Mouse (Mus musculus) adipocyte (in vitro differentiated cells): ENCODE data around the gene Cyb5d1.
A peak's percentile ranks its signal among the peaks of the same experiment; 100 is the strongest.

Experiments used
- DNase-seq: peaks from one replicate; pipeline ENCODE4 v3.0.0-alpha.2; 2016; ENCODE audit warnings: low spot score

Cyb5d1 gene

DNA sequence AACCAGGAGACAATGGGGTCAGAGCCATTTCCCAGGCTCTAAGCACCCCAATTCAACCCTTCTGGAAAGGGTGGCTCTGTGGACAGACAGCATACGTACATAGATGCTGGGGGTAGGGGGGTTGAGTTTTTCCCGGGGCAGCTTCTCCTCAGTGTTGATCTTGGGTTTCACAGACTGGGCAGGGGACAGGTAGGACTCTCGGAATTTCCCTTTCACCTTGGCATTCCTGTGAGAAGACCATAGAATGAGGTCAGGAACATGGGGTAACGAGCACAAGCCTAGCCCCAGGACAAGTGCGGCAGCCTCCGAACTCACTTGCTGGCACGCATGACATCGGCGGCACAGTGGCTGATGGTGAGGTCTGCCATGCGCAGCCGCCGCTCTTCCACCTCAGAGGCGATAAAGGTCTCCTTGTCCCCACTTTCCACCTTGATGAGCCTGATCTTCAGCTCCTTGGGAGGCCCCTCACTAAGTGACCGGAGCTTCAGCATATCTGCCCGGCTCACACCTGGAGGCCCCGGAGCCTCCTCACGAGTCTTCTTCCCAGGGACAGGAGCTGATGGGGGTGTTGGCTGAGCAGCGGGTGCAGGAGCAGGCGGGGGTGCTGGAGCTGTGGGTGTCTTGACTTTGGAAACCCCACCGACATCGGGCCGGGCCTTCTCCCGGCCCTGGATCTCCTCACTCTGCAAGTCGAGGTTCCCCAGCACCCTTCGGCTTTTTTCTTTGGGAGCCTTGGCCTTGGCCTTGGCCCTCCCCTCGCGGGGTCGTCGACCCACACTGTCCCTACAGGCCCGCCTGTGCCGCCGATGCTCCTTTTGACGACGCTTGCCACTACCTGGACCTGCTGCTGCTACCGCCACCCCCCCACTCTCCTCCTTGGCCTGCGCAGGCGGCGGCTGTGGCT, 8.5 kb upstream of the Cyb5d1 start:
- DNase-seq = no peak

DNA sequence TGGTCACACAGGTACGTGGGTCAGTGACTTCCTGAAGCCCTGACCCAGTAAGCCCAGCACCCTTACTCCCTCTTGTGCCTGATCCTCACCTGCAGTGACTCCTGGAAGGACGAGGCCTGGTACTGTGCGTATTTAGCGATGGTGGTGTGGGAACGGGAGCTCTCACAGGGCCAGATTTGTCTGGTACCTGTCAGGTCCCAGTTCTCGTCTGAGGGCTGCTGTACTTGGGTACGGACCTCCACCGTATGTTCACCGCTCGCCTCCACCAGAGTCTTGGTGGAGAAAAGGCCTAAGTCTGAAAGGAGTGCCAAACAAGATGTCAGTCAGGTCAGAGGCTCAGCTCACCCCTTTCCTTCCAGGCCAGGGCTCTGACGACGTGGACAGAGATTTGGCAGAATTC, 6.6 kb upstream of the Cyb5d1 start:
- no peak for DNase-seq

DNA sequence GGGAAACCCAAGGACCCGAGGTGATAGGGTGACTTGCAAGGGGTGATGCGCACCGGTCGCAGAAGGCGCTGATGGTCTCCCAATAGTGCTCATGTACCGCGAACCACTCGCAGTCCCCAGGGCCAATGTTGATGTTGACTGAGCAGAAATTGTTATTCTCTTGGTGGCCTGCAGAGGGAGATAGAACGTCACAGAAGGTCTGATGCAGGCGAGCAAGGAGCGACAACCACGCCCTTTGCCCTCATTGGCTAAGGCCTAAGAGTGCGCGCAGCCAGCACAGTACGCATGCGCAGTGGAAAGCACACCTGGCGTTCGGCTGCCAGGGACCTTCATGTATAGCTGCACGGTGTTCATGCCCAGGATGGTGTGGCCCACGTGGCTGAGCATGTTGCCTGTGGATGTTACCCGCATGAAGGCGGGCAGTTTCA, 5.8 kb upstream of the Cyb5d1 start:
- DNase-seq = peak; percentile 72

DNA sequence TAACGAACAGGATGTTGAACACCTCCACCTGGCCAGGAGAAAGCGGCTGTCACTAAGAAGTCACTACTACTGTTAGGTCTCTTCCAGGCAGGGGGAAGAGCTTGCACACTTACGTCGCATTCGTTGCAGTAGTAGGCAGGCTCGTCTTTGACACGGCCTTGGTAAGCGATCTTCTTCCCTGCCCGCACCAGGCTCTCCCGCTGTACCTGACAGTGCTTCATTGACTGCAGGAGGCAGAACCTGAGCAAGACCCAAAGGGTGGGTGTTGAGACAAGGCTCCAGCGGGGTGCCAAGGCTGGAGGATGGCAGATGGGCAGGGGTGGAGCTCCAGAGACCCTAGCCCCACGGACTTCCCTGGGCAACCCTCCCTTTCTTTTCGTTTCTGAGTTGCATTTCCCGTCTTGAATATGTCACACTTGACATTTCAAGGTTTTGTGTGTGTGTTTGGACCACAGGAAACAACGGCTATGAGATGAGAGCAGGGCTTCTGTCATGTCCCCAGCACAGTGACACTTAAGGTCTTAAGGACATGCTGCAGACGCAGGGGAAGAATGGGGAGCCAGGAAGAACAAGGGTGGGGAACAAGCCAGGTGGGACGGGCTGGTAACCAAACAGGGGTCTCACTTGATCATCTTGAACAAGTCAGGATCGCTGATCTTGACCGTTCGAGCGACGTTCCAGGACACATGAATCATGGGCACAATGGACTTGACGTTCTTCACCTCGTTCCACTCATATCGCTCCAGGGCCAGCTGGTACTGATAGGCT, 4.8 kb upstream of the Cyb5d1 start:
- no peak for DNase-seq

DNA sequence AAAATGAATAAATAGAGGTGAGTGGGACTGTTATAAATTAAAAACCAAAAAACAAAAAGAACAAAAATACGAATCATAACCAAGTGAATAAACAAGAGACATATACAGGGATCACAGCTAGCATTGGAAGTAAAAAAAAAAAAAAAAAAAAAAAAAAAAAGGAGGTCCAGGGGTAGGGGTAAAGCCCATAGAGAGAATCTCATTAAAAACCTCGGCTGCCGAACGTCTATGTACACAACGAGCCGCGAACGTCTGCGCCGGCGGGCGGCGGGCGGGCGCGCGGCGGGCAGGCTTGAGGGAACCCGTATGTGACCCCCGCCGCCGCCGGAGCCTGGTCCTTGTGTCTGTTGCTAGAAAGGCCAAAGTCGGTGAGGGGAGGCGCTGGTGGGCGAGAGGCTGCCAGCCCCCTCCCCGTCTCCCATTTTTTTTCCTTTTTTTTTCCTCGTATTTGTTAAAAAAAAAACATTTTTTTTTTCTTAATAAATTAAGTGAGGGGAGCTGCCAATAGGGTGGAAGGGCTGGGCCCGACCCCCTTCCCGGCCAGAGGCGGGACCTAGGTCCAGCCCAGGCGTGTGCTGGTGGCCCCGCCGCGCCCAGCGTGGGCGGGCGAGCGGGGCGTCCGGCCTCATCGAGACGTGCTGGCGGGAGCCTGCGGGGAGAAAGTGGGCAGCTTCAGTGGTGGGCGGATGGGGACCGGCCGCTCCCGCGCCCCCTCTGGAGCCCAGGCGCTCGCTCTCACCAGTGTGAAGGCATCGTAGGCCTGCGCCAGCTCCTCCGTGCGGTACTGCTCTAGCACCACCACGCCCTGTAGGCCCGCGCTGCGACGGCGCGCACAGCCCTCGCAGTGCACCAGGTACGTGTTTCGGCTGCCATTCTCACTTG, 4.0 kb upstream of the Cyb5d1 start:
- no peak for DNase-seq

DNA sequence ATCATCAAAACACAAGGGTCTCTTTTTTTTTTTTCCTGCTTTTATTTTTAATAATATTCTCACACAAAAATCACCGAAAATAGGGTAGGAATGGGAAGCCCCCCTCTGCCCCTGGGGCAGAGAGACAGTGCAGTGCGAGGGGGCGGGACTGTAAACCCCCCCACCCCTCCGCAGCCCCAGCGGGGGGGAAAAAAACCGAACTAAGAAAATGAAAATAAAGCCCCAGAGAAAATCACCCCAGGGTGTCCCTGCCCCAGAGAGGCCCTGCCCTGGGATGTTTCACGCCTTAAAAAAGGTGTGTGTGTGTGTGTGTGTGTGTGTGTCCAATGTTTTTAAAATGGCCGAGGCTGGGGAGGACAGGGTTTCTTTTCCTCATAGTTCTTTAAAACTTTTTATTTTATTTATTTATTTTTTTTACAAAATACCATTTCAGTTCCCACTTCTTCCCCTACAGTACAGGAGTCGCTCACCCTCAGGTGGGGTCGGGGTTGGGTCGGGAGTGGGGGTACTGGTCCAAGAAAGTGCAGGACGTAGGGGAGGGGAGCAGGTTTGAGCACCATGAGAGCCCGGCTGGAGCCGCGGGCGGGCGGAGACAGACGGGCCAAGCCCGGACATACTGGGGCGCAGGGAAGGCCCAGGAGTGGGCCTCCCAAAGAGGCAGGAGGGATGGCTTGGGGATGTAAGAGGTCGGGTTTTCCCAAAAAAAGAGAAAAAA, 3.2 kb upstream of the Cyb5d1 start:
- DNase-seq = no peak

DNA sequence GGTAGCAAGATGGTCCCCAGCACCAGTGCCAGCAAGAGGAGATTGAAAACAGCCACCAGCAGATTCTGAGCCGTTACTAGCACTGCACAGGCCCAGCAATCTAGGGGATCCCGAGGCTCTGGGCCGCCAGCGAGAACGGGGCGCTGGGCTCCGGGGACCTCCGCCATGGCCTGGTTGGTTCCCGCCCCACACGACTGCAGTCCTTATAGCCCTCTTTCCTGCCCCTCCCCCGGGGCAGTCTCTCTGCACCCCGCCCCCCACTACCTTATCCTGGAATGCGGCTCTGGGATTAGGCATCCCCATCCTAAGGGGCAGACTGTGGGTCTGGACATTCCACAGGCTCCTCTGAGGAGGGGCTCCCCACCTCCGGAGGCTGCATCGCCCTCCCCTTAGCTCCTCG, 2.6 kb upstream of the Cyb5d1 start, which contains the start of gene Tmem88:
Gene Tmem88, minus strand, starts transcription at position 176 of the 400 bp plus-strand sequence.
- DNase-seq = no peak

DNA sequence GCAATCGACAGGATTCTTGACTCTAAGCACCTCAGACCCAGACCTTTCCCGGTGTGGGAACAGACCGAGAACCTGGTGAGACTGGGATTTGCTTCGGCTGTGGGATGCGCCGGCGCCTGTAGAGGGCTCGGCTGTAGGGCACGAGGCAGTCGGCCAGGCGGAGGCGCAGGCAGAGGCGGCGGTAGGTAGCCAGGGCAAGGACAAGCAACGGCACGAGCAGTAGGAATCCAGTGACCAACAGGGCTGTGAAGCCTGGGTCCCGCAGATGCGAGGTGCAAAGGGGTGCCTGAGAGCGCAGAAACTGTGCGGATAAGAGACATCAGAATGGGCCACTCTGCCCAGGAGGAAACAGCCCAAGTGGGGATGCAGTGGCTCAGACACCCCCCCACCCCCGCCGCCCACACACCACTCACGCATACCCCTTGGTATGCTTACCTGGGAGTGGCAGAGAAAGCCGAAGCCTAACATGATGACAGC, 2.2 kb upstream of the Cyb5d1 start:
- no peak for DNase-seq

DNA sequence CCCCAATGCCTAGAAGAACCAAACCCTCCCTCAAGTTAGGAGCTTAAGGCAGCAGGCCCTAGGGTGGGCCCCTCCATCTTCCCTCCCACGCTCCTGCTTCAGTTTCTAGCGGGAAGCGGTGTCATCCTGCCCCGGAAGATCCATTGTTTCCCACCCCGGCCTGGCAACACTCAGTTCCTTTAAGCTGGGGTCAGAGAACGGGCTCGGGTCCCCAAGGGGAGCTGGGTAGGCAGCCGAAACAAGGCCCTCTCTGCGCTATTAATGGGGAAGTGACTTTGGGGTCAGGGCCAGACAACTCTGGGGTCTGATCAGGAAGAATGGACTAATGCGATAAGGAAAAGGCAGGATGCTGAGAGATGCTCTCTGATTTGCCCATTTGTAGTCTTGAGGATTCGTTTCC, 1.3 kb upstream of the Cyb5d1 start:
- DNase-seq = no peak

DNA sequence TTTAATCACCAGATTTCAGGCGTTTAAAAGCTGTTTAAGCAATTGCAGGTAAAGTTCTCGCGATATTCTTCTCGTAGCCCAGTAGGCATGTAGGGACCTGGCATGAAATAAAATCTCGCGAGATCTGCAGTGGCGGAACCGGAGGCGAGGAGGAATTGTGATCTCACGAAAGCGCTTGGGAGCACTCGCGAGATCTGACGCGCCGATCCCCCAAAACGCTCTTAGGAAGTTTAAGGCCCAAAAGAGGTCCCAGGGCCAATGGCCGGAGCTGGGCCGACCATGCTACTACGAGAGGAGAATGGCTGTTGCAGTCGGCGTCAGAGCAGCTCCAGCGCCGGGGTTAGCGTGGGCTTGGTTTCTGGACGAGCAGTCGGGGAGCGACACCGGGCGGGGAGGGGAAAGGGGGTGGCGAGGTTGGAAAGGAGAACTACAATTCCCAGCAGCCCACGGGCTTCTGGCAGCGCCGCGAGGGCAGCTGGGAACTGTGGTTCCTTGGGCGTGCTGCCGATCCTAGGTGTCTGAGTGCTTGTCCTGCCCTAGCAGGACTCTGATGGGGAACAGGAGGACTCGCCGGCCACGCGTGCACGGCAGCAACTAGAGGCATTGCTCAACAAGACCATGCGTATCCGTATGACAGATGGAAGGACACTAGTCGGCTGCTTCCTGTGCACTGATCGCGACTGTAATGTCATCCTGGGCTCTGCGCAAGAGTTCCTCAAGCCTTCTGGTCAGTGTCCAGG, 373 bp upstream of the Cyb5d1 start:
- DNase-seq = peak; percentile 99

DNA sequence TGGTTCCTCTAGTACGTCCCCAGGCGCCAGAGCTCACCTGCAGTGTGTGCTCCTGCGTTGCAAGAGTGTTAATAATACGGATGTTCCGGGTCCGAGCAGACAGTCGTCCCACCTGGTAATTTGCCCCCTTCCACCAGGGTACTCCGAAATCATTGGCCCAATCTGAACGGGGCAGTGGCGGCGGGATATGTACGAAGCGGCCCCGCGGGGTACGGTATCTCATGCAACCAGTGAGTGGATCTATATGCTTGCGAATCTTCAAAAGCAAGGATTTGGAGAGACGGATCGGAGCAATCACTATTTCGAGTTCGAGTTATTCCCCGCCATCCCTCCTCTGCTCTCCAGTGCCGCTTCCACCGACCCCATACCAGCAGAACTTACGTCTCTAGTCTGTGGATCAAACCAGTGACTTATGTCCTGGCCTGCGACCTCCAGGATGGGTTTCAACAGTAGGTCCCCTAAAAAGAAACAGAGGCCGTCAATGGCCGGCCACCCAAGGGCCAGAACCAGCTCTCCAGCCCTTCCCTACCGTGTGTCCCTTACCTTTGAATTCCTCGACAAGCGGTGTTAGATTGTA, 752 bp downstream of the Cyb5d1 start:
- DNase-seq = peak; percentile 29

DNA sequence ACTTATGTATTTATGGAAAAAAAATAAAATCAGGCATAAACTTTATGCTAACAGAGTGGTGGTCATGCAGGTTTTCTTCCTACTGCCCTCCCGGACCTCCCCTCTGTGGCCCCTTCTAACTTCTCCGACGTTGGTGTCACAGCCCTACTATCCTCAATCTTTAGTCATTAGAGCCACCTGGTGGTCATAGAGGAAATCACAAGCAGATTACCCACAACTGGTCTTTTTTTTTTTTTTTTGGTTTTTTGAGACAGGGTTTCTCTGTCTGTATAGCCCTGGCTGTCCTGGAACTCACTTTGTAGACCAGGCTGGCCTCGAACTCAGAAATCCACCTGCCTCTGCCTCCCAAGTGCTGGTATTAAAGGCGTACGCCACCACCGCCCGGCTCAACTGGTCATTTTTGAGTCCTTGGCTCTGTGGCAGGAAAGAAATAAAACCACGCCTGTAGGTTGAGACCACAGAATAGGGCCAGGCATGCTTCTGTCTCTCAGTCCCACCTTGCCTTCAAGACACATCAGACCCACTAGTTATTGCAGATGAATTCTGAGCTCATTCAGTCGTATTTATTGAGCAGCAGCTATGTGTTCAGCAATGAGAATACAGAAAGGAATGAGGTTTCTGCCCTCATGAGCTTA, 4.9 kb downstream of the Cyb5d1 start:
- DNase-seq = peak; percentile 88

DNA sequence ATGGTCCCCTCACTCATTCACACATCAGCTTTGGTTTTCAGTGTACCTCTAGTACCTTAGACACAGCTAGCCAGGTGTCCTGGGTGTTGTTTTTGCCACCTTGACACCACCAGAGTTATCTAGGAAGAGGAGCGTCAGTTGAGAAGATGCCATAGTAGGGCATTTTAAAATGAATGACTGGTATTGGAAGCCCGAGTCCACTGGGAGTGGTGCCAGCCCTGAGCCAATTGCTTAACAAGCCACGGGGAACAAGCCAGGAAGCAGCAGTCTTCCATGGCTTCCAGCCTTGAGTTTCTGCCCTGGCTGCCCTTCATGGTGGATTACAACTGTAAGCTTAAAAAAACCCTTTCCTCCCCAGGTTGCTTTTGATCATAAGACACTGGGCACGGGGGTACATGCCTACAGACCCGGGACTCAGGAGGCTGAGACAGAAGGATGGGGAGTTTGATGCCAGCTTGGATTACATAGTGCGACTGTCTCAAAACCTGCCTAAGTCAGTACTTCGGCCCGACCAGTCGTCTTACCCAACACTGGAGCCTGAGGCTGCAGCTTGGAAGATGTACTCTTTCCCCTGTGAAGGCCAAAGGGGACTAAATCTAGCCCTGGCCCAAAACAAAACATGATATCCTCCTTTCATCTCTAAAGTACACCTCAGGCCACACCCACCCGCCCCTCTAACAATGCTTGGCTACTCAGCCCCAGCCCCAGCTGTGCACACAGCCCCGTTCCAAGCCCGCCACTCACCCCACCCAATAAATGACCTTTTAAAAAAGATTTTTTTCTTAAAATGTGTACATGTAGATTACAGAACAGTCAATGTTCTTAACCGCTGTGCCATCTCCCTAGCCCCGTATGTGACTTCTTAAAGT, 5.7 kb downstream of the Cyb5d1 start:
- peak; percentile 95 for DNase-seq

DNA sequence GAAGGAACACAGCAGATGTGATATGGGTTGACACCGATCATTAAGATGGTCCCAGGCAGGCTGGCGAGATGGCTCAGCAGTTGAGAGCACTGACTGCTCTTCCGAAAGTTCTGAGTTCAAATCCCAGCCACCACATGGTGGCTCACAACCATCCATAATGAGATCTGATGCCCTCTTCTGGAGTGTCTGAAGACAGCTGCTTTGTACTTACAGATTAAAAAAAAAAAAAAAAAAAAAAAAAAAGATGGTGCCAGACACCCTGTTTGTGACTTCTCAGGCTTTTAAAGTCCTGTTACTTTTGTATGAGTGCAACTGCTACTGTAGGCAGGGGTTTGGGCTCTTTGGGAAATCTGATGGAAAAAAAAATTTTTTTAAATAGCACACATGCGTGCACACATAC, 6.8 kb downstream of the Cyb5d1 start:
- no peak for DNase-seq

DNA sequence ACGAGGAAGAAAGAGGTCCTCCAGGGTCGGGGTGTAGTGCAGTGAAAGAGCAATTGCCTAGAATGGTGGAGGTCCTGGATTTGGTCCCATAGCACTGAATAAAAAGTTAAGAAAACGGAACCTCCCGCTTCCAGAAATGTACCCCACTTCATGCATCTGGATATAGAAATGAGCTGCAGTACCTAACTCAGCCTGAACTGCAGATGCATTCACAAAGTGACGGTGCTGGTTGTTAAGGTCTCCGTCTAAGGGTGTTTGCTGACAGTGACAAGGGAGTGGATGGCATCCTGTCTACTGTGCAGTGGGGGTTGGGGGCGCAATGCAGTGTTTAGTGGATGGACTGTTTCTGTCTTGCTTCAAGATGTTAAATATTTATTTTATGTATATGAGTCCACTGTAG, 8.7 kb downstream of the Cyb5d1 start:
- no peak for DNase-seq

DNA sequence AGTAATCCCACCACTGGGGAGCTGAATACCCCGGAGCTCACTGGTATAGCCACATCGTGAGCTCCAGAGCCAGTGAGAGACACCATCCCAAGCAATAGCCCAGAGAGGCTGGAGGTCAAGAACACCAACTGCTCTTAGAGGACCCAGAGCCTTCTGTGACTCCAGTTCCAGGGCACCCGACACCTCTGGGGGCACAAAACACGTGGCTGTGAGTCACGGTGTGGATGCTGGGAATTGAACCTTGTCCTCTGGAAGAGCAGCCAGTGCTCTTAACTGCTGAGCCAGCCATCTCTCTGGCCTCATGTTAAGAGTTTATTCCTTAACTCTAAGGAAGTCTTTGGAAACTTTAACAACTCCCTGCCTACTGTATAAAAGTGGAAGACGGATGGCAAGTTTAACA, 10.5 kb downstream of the Cyb5d1 start:
- DNase-seq = no peak

DNA sequence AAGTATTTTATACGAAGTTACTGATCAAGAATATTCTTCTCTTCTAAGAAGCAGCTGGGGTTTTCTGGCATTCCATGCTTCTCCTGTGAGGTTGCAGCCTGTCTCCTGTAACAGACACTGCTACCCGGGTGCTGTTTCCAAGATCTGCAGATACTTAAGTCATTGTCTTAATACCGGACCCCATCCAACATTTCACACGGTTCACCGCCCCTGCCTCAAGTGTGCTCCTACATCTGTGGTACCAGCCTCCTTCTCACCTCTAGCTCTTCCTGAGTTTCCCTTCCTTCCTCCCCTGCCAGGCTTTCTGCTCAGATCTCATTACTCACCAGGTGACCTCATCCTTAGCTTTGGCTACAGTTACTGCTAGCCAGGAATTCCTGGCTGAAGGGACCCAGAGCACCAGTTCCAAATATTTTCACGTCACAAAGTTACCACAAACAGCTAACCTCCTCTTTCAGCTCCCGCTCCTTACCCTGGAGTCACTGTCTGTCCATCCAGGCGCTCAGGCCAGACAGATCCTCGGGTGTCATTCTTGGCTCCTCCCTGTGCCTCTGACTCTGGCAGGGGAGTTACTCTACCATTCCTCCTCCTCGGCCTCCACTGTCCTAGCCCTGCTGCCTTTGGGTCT, 12.8 kb downstream of the Cyb5d1 start:
- no peak for DNase-seq

DNA sequence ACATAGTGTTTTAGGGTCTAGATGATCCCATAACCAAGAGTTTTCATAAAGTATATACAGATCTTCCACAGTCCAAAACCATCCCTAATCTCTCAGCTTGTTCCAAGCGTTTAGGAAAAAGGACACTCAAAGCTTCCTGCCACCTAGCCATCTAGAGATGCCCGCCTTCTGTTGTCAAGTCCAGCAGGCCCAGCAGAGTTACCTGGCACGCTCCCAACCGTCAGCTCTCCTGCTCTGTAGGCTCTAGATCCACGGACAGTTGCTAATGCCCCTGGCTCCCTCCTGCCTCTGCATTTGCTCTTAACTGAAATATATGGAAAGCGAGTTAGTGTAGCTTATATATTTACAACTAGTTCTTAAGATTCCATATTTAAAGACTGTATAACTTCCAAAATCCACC, 14.1 kb downstream of the Cyb5d1 start:
- no peak for DNase-seq
